Mouse (Mus musculus) retina, adult 2 months (tissue): Measurements from ENCODE around the gene Rfx7.

ENCODE experiments used
- DNase-seq: peaks from one replicate; pipeline ENCODE4 v3.0.0-alpha.2; 2012; ENCODE audit warnings: low read depth, low spot score

The Rfx7 gene

GRCm38 (mm10) chr9:72531996-72532380 is at the start of gene Rfx7:
Gene Rfx7 (plus strand): TSS chr9:72532240.
- DNase-seq: peak; percentile 68

- no peak for DNase-seq
Observed at GRCm38 (mm10) chr9:72488523-72488922, 43.5 kb upstream of the Rfx7 start.

- no peak for DNase-seq
Observed at GRCm38 (mm10) chr9:72489131-72489530, 42.9 kb upstream of the Rfx7 start.

- peak; percentile 73 for DNase-seq
Observed at GRCm38 (mm10) chr9:72491559-72492193, 40.4 kb upstream of the Rfx7 start.

- DNase-seq: no peak
Observed at GRCm38 (mm10) chr9:72492194-72492565, 39.9 kb upstream of the Rfx7 start, which contains the start of gene Tex9. Gene Tex9 (minus strand): TSS chr9:72492212.

GRCm38 (mm10) chr9:72493465-72493864 is 38.6 kb upstream of the Rfx7 start:
- DNase-seq: no peak

GRCm38 (mm10) chr9:72493984-72494685 is 37.9 kb upstream of the Rfx7 start:
- DNase-seq: no peak

- DNase-seq: no peak
Observed at GRCm38 (mm10) chr9:72496691-72497090, 35.3 kb upstream of the Rfx7 start.

- DNase-seq: no peak
Observed at GRCm38 (mm10) chr9:72497171-72497570, 34.9 kb upstream of the Rfx7 start.

- no peak for DNase-seq
Observed at GRCm38 (mm10) chr9:72512229-72512981, 19.6 kb upstream of the Rfx7 start.

- DNase-seq: no peak
Observed at GRCm38 (mm10) chr9:72515366-72515765, 16.7 kb upstream of the Rfx7 start.

GRCm38 (mm10) chr9:72519246-72519645 is 12.8 kb upstream of the Rfx7 start:
- no peak for DNase-seq

GRCm38 (mm10) chr9:72520849-72521248 is 11.2 kb upstream of the Rfx7 start:
- DNase-seq: no peak

GRCm38 (mm10) chr9:72526091-72526490 is 5.9 kb upstream of the Rfx7 start:
- no peak for DNase-seq

GRCm38 (mm10) chr9:72530237-72530636 is 1.8 kb upstream of the Rfx7 start:
- DNase-seq: peak; percentile 78

- DNase-seq: peak; percentile 13
Observed at GRCm38 (mm10) chr9:72530824-72531223, 1.2 kb upstream of the Rfx7 start.

GRCm38 (mm10) chr9:72531291-72531995 is 597 bp upstream of the Rfx7 start:
- DNase-seq: peak; percentile 48

GRCm38 (mm10) chr9:72532381-72533088 is 495 bp downstream of the Rfx7 start:
- peak; percentile 20 for DNase-seq

GRCm38 (mm10) chr9:72533089-72533415 is 1.0 kb downstream of the Rfx7 start:
- peak; percentile 6 for DNase-seq

GRCm38 (mm10) chr9:72534985-72535384 is 2.9 kb downstream of the Rfx7 start:
- DNase-seq: no peak

- DNase-seq: no peak
Observed at GRCm38 (mm10) chr9:72535394-72535793, 3.4 kb downstream of the Rfx7 start.
